Mouse (Mus musculus): ENCODE data around the gene Mdfi. TPM values are rescaled to one million over a fixed set of nuclear protein-coding genes. Genes with fewer than 3 reads are reported as not detected.
A peak's percentile ranks its signal among the peaks of the same experiment; 100 is the strongest.

Mdfi gene
- polyA plus RNA-seq, 1 experiment from 2014 or later = 18.1 TPM

DNA sequence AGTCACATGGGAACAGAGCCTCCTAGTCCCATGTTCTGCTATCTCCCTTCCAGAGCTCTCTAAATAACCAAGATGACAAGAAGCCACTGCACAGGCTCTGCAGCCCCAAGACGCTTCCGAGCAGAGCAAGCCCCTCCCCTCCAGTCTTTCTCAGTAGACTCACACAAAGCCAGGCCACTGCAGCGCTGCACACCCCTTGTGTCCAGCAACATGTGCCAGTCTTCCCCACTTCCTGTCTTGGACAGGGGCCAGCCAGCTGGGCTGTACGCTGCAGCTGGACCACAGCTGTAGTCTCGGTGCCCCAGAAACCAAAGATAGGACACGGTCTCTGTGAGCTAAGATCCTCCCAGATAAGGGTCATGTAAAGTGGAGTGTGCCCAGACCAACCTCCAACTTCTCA lies 3.3 kb upstream of the Mdfi start:
- H3K9me3 ChIP-seq (ENCODE audit: control insufficient read depth, low read length) = no peaks in the 10 kb centered on the region
- no peak overlapping the region for H3K4me2 ChIP-seq (ENCODE audit: low read depth, low read length)
- no peak overlapping the region; the same call in 1 of the 2 replicates for H3K9ac ChIP-seq (ENCODE audit: low read length)
- H3K27me3 ChIP-seq (ENCODE audit: control insufficient read depth, insufficient read depth, low read depth, low read length) = no peaks in the 10 kb centered on the region
- WGBS = 20% methylated on average over 6 of the region's 6 CpGs
- H3K27ac ChIP-seq (ENCODE audit: low read length) = peak overlapping the region; percentile 55
- ATAC-seq (ENCODE audit: low read depth) = peak; percentile 35; the same call in 1 of the 2 replicates
- peaks cover 29% of the 10 kb centered on the region for H3K4me1 ChIP-seq (replicated peaks; ENCODE audit: control insufficient read depth, insufficient read depth, low read length)
- H3K4me3 ChIP-seq (ENCODE audit: low read length) = no peak overlapping the region
- H3K36me3 ChIP-seq (ENCODE audit: control insufficient read depth, insufficient read depth, low read length) = no peaks in the 10 kb centered on the region

GRCm38 (mm10) chr17:47833628-47834481 lies 636 bp downstream of the Mdfi start:
- Histone ChIP-seq H3K4me1 (replicated peaks; ENCODE audit: control insufficient read depth, insufficient read depth, low read length) (peaks cover 47% of the 10 kb centered on the region), H3K9ac (ENCODE audit: low read length) (peak overlapping the region; percentile 88), H3K4me3 (ENCODE audit: low read length) (peak overlapping the region; percentile 80), H3K9me3 (ENCODE audit: control insufficient read depth, low read length) (no peaks in the 10 kb centered on the region), H3K36me3 (ENCODE audit: control insufficient read depth, insufficient read depth, low read length) (no peaks in the 10 kb centered on the region), H3K4me2 (ENCODE audit: low read depth, low read length) (peak overlapping the region; percentile 83), H3K27ac (ENCODE audit: low read length) (peak overlapping the region; percentile 93), H3K27me3 (ENCODE audit: control insufficient read depth, insufficient read depth, low read depth, low read length) (no peaks in the 10 kb centered on the region)
- peak; percentile 9; the same call in 1 of the 2 replicates for ATAC-seq (ENCODE audit: low read depth)
- 1% methylated on average over 45 of the region's 45 CpGs for WGBS

GRCm38 (mm10) chr17:47833029-47833627 lies 1.4 kb downstream of the Mdfi start:
- peak overlapping the region; percentile 93 for H3K27ac ChIP-seq (ENCODE audit: low read length)
- peaks cover 47% of the 10 kb centered on the region for H3K4me1 ChIP-seq (replicated peaks; ENCODE audit: control insufficient read depth, insufficient read depth, low read length)
- ATAC-seq (ENCODE audit: low read depth) = peak; percentile 87
- WGBS = under 1% methylated on average over 42 of the region's 45 CpGs
- H3K27me3 ChIP-seq (ENCODE audit: control insufficient read depth, insufficient read depth, low read depth, low read length) = no peaks in the 10 kb centered on the region
- H3K36me3 ChIP-seq (ENCODE audit: control insufficient read depth, insufficient read depth, low read length) = no peaks in the 10 kb centered on the region
- H3K4me2 ChIP-seq (ENCODE audit: low read depth, low read length) = peak overlapping the region; percentile 83
- peak overlapping the region; percentile 88 for H3K9ac ChIP-seq (ENCODE audit: low read length)
- H3K4me3 ChIP-seq (ENCODE audit: low read length) = peak overlapping the region; percentile 80
- H3K9me3 ChIP-seq (ENCODE audit: control insufficient read depth, low read length) = no peaks in the 10 kb centered on the region

DNA sequence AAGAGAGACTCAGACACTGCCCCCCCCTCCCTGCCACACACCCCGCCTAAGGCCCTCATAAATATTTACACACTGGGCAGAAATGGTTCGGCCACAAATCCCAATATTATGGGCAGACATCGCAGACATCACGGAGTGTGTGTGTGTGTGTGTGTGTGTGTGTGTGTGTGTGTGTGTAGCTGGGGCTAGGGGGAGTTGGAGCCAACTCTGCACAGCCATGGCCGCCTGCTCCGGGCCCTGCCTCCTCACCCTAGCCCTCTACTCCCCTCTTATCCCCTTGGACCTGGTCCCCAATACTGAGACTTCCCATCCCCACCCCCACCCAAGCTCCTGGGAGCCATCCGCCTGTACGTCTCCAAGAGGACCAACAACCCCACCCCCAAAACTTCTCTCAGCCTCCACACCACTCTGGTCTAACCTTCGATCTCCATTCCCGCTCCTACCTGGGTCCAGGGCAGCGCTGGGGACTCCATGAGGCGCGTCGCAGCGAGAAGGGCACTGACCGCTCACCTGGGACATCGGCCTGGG lies 1.9 kb downstream of the Mdfi start:
- H3K4me1 ChIP-seq (replicated peaks; ENCODE audit: control insufficient read depth, insufficient read depth, low read length) = peaks cover 43% of the 10 kb centered on the region
- under 1% methylated on average over 17 of the region's 17 CpGs for WGBS

GRCm38 (mm10) chr17:47831772-47832171 lies 2.7 kb downstream of the Mdfi start:
- ATAC-seq (ENCODE audit: low read depth) = no peak
- H3K4me2 ChIP-seq (ENCODE audit: low read depth, low read length) = peak overlapping the region; percentile 83
- 39% methylated on average over 5 of the region's 5 CpGs for whole genome bisulfite sequencing
- H3K27me3 ChIP-seq (ENCODE audit: control insufficient read depth, insufficient read depth, low read depth, low read length) = no peaks in the 10 kb centered on the region
- peaks cover 40% of the 10 kb centered on the region for H3K4me1 ChIP-seq (replicated peaks; ENCODE audit: control insufficient read depth, insufficient read depth, low read length)
- H3K27ac ChIP-seq (ENCODE audit: low read length) = peak overlapping the region; percentile 93
- peak overlapping the region; percentile 80 for H3K4me3 ChIP-seq (ENCODE audit: low read length)
- H3K9me3 ChIP-seq (ENCODE audit: control insufficient read depth, low read length) = peaks cover 5% of the 10 kb centered on the region
- H3K9ac ChIP-seq (ENCODE audit: low read length) = peak overlapping the region; percentile 88
- H3K36me3 ChIP-seq (ENCODE audit: control insufficient read depth, insufficient read depth, low read length) = peaks cover 10% of the 10 kb centered on the region

More for the DNA sequence above, 1.9 kb downstream of the Mdfi start:
- peak overlapping the region; percentile 88 for H3K9ac ChIP-seq (ENCODE audit: low read length)
- H3K4me3 ChIP-seq (ENCODE audit: low read length) = peak overlapping the region; percentile 80
- H3K4me2 ChIP-seq (ENCODE audit: low read depth, low read length) = peak overlapping the region; percentile 83
- H3K9me3 ChIP-seq (ENCODE audit: control insufficient read depth, low read length) = no peaks in the 10 kb centered on the region
- H3K27ac ChIP-seq (ENCODE audit: low read length) = peak overlapping the region; percentile 93
- no peaks in the 10 kb centered on the region for H3K27me3 ChIP-seq (ENCODE audit: control insufficient read depth, insufficient read depth, low read depth, low read length)
- peak; percentile 65 for ATAC-seq (ENCODE audit: low read depth)
- H3K36me3 ChIP-seq (ENCODE audit: control insufficient read depth, insufficient read depth, low read length) = peaks cover 3% of the 10 kb centered on the region; the same call in 1 of the 2 replicates

GRCm38 (mm10) chr17:47831161-47831560 lies 3.3 kb downstream of the Mdfi start:
- peaks cover 40% of the 10 kb centered on the region for H3K4me1 ChIP-seq (replicated peaks; ENCODE audit: control insufficient read depth, insufficient read depth, low read length)
- peak overlapping the region; percentile 80 for H3K4me3 ChIP-seq (ENCODE audit: low read length)
- no peaks in the 10 kb centered on the region for H3K27me3 ChIP-seq (ENCODE audit: control insufficient read depth, insufficient read depth, low read depth, low read length)
- 14% methylated on average over 9 of the region's 9 CpGs for WGBS
- H3K9me3 ChIP-seq (ENCODE audit: control insufficient read depth, low read length) = peaks cover 5% of the 10 kb centered on the region
- peak overlapping the region; percentile 5; the same call in 1 of the 2 replicates for H3K27ac ChIP-seq (ENCODE audit: low read length)
- H3K4me2 ChIP-seq (ENCODE audit: low read depth, low read length) = peak overlapping the region; percentile 83
- no peak for ATAC-seq (ENCODE audit: low read depth)
- peak overlapping the region; percentile 88 for H3K9ac ChIP-seq (ENCODE audit: low read length)
- H3K36me3 ChIP-seq (ENCODE audit: control insufficient read depth, insufficient read depth, low read length) = peaks cover 12% of the 10 kb centered on the region

- Histone ChIP-seq H3K4me3 (ENCODE audit: low read length) (no peak overlapping the region), H3K9ac (ENCODE audit: low read length) (no peak overlapping the region), H3K27ac (ENCODE audit: low read length) (peak overlapping the region; percentile 78), H3K9me3 (ENCODE audit: control insufficient read depth, low read length) (no peaks in the 10 kb centered on the region), H3K4me2 (ENCODE audit: low read depth, low read length) (no peak overlapping the region), H3K36me3 (ENCODE audit: control insufficient read depth, insufficient read depth, low read length) (peaks cover 30% of the 10 kb centered on the region), H3K4me1 (replicated peaks; ENCODE audit: control insufficient read depth, insufficient read depth, low read length) (peaks cover 25% of the 10 kb centered on the region), H3K27me3 (ENCODE audit: control insufficient read depth, insufficient read depth, low read depth, low read length) (no peaks in the 10 kb centered on the region)
- ATAC-seq (ENCODE audit: low read depth) = peak; percentile 94
- WGBS = 51% methylated on average over 8 of the region's 8 CpGs
These were observed 13.2 kb downstream of the Mdfi start for GRCm38 (mm10) chr17:47821339-47821738.

DNA sequence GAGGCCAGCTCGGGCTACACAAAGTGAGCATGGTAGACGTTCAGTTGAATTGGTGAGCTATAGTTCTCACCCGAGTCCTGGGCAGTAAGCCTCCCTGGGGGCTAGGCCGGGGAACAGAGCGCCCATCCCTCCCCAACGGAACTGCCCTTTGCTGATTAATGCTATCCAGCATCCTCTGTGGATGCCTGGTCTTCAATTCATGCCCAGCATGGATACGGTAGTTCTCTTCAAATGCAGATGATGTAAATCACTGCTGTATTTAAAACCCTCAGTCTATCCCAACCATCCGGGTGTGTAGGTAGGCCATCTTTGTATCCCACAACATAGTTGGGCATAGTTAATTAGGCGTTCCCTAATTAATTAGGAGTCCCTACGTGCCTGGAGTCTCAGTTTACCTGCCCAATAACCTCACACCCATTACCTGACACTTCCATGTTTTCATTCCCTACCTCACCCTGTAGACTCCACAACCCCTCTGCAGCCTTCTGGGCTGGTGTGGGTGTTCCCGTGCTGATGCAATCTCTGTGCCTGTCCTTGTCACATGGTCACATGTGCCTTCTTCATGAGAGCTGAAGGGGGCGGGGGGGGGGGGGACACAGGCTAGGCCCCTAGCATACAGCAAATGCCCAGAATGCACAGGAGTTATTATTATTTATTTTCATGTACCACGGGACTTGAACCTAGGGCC lies 16.3 kb downstream of the Mdfi start:
- peaks cover 27% of the 10 kb centered on the region for H3K36me3 ChIP-seq (ENCODE audit: control insufficient read depth, insufficient read depth, low read length)
- no peak for ATAC-seq (ENCODE audit: low read depth)

More for the DNA sequence above, 16.3 kb downstream of the Mdfi start:
- Histone ChIP-seq H3K4me1 (replicated peaks; ENCODE audit: control insufficient read depth, insufficient read depth, low read length) (peaks cover 45% of the 10 kb centered on the region), H3K4me3 (ENCODE audit: low read length) (no peak overlapping the region), H3K27ac (ENCODE audit: low read length) (no peak overlapping the region), H3K9me3 (ENCODE audit: control insufficient read depth, low read length) (no peaks in the 10 kb centered on the region), H3K4me2 (ENCODE audit: low read depth, low read length) (no peak overlapping the region), H3K9ac (ENCODE audit: low read length) (no peak overlapping the region), H3K27me3 (ENCODE audit: control insufficient read depth, insufficient read depth, low read depth, low read length) (no peaks in the 10 kb centered on the region)
- 87% methylated on average over 13 of the region's 13 CpGs for WGBS

Measured in lung, embryonic 16.5 days (tissue).